Mouse (Mus musculus): Measurements from ENCODE around the gene Gabbr2. TPM values are rescaled to one million over a fixed set of nuclear protein-coding genes. Genes with fewer than 3 reads are reported as not detected.

Gene Gabbr2
- polyA plus RNA-seq, 1 experiment from 2014 or later, result 1.3 TPM

DNA sequence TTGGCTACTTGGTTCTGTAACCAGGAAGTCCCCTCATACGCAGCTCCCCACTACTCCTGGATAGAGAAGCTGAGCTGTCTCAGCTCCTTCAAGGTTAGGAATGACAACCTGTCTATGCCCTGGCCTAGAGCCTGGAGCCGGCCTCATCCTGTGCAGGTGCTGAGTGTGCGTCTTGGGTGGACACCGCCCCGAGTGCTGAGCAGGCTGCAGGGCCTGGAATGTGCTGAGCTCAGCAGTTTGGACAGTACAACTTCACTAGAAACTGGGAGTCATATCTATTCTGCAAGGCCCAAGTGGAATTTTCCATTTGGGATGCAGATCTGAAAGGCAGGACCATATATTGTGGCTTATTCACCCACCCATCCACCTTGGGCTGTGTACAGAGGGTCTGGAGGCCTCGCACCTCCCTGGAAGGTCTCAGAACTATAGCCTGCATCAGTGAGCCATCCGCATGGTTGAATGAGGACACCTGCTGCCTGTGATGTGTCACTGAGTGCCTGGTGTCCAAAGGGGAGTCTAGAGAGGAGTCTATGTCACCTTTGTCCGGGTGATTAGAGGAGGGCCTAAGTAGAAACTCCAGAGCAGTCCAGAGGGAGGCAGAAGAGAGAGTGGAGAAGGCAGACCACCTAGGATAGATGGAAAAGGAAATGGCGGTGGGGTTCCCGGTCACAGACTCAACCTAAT is 165.7 kb downstream of the Gabbr2 start:
- Histone ChIP-seq H3K36me3 (no peaks in the 10 kb centered on the region), H3K4me1 (peaks cover 13% of the 10 kb centered on the region; the same call in 1 of the 2 replicates), H3K4me2 (replicated peaks) (no peak overlapping the region), H3K4me3 (no peak overlapping the region), H3K27me3 (no peaks in the 10 kb centered on the region), H3K9ac (no peak overlapping the region), H3K9me3 (replicated peaks) (no peaks in the 10 kb centered on the region), H3K27ac (no peak overlapping the region)
- no peak for ATAC-seq (ENCODE audit: low FRiP score)
- WGBS, result 80% methylated on average over 10 of the region's 10 CpGs

DNA sequence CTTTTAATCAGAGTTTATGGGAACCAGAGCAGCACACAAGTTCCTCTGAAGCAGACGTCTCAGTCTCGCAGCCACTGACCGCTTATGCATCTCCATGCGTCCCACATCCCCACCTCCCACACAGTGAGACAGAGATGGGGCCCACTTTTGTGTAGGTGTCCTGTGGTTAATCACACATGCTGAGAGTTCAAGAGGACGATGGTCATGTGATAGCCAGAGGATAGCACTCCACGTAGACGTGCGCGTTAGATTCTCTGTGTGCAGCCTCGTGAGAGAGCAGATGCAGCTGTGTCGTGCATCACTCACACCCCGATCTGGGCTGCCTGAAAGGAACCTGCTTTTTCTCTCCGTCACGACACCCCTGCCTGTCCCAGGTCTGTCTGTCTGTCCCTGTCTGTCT is 167.9 kb downstream of the Gabbr2 start:
- H3K4me2 ChIP-seq (replicated peaks), result no peak overlapping the region
- ATAC-seq (ENCODE audit: low FRiP score), result no peak
- H3K36me3 ChIP-seq, result no peaks in the 10 kb centered on the region
- WGBS, result 77% methylated on average over 14 of the region's 14 CpGs
- peaks cover 15% of the 10 kb centered on the region; the same call in 1 of the 2 replicates for H3K4me1 ChIP-seq
- no peaks in the 10 kb centered on the region for H3K27me3 ChIP-seq
- no peak overlapping the region for H3K27ac ChIP-seq
- H3K9ac ChIP-seq, result no peak overlapping the region
- no peak overlapping the region for H3K4me3 ChIP-seq
- no peaks in the 10 kb centered on the region for H3K9me3 ChIP-seq (replicated peaks)

DNA sequence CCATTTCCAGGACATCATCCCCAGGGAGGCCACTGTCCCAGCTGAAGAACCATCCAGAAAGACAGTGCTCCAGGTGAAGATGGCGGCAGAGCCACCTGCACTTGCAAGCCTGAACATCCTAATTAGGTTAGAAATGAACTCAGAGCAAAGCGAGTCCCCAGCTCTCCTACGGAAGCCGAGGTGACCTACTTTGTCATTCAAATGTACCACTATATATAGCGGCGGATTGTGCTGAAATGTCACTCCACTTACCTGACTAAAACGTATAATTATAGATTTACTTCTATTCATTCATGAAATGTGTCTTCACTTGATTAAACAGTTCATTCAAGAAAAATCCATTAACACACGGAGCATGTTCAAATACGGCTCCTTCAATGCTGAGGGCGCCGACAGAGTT is 170.0 kb downstream of the Gabbr2 start:
- WGBS, result 74% methylated on average over 11 of the region's 11 CpGs
- H3K4me2 ChIP-seq (replicated peaks), result no peak overlapping the region
- no peak overlapping the region for H3K9ac ChIP-seq
- peaks cover 7% of the 10 kb centered on the region; the same call in 1 of the 2 replicates for H3K4me1 ChIP-seq
- no peak for ATAC-seq (ENCODE audit: low FRiP score)
- no peak overlapping the region for H3K27ac ChIP-seq
- no peak overlapping the region for H3K4me3 ChIP-seq
- no peaks in the 10 kb centered on the region for H3K27me3 ChIP-seq
- no peaks in the 10 kb centered on the region for H3K9me3 ChIP-seq (replicated peaks)
- H3K36me3 ChIP-seq, result no peaks in the 10 kb centered on the region

DNA sequence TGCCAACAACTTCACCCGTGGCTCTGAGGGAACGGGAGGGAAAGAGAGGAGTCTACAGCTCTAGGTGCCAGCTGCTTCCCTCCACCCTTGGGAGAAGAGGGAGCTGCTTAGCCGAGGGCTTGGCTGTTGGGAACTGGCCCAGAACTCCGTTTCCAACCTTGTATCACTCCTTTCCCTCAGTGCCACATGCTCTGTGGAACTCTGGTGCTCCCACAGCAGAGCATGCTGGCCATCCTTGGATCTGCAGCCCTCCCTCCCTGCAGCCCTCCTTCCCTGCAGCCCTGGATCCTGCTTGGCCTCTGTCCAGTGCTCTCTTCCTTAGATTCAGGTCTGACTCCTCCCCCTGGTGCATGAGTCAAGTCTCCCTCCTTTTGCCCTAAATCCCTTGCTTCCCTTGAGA is 176.7 kb downstream of the Gabbr2 start:
- H3K9me3 ChIP-seq (replicated peaks), result no peaks in the 10 kb centered on the region
- H3K36me3 ChIP-seq, result no peaks in the 10 kb centered on the region
- no peak overlapping the region for H3K27ac ChIP-seq
- no peaks in the 10 kb centered on the region for H3K27me3 ChIP-seq
- no peak overlapping the region for H3K4me2 ChIP-seq (replicated peaks)
- WGBS, result 81% methylated on average over 4 of the region's 4 CpGs
- H3K4me3 ChIP-seq, result no peak overlapping the region
- H3K9ac ChIP-seq, result no peak overlapping the region
- H3K4me1 ChIP-seq, result peaks cover 11% of the 10 kb centered on the region
- ATAC-seq (ENCODE audit: low FRiP score), result no peak

DNA sequence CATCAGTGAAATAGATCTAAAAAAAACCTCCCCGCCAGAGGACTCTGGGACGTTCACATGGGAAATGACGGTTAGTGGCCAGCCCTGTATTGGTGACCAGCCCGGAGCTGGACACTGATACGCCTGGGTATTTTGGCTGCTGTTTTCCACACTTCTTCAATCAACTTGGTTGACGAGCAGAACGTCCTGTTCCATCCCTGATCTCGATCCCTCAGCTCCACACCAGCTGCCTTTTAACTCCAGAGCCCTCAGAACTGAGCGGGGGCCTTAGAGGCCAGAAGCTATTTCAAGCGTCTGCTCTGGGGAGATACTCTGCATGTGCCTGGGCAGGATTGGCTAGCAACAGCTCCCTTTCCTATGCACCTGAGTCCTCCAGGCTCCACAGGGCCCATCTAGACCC is 177.4 kb downstream of the Gabbr2 start:
- Histone ChIP-seq H3K9me3 (replicated peaks) (no peaks in the 10 kb centered on the region), H3K9ac (no peak overlapping the region), H3K4me3 (no peak overlapping the region), H3K4me1 (peaks cover 11% of the 10 kb centered on the region), H3K27ac (no peak overlapping the region), H3K36me3 (no peaks in the 10 kb centered on the region), H3K4me2 (replicated peaks) (no peak overlapping the region), H3K27me3 (no peaks in the 10 kb centered on the region)
- 87% methylated on average over 10 of the region's 10 CpGs for whole genome bisulfite sequencing
- ATAC-seq (ENCODE audit: low FRiP score), result no peak

DNA sequence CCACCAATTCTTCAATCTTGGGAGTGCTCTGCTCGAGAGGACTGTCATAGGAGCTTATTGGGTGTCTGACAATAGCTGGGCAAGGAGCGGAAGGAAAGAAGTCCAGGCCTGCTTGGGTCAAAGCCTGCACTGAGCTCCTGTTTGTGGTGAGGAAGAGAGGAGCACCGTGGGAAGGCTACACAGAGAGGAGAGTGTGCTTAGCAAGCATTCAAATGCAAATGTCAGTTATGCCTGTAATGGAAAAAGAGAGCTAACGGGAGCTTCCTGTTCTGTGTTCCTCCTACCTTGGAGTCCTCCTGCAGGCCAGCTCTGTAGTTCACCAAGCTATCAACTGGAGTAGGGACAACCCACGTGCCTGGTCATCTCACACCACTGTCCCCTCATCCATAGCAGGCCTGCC is 180.5 kb downstream of the Gabbr2 start:
- Histone ChIP-seq H3K36me3 (no peaks in the 10 kb centered on the region), H3K4me1 (peaks cover 4% of the 10 kb centered on the region; the same call in 1 of the 2 replicates), H3K9ac (no peak overlapping the region), H3K27ac (no peak overlapping the region), H3K9me3 (replicated peaks) (no peaks in the 10 kb centered on the region), H3K4me2 (replicated peaks) (no peak overlapping the region), H3K27me3 (no peaks in the 10 kb centered on the region), H3K4me3 (no peak overlapping the region)
- WGBS, result 40% methylated on average over 5 of the region's 5 CpGs
- no peak for ATAC-seq (ENCODE audit: low FRiP score)

DNA sequence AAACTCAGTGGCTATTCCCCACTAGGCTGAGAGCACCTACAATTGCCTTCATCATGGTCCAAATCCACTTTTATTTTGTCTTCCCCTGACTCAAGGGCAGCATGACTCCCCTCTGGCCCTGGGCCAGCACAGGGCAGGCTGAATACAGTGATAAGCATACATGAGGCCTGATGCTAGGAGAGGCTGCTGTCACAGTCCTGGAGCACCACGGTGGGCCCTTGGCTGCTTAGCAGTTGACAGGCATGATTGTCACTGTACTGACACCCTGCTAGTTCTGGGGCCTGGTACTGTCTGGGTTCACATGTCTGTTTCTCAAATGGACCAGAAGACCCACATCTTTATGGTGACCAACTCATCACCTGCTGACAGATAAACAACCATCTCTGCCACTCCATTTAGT is 184.8 kb downstream of the Gabbr2 start:
- no peaks in the 10 kb centered on the region for H3K36me3 ChIP-seq
- ATAC-seq (ENCODE audit: low FRiP score), result no peak
- WGBS, result 70% methylated on average over 1 of the region's 1 CpGs

DNA sequence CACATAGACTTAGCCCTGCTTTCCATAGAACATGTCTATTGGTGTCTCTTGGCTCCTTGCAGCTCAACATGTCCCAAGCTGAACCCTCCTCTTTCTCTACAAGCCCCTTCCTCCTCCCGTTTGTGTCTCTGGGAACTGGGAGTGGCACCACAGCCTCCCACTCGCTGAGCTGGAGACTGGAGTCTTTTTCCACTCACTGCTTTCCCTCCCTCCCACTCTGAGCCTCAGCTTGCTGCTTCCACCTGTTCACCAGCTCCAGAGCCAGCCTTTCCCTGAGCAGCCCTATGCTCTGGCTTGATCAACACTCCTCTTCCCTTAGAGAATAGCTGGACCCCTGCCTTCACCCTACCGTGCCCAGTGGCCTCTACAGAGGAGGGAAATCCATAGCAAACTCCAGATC is 185.8 kb downstream of the Gabbr2 start:
- Histone ChIP-seq H3K27me3 (no peaks in the 10 kb centered on the region), H3K4me3 (no peak overlapping the region), H3K4me1 (no peaks in the 10 kb centered on the region), H3K9me3 (replicated peaks) (no peaks in the 10 kb centered on the region), H3K9ac (no peak overlapping the region), H3K27ac (no peak overlapping the region), H3K36me3 (no peaks in the 10 kb centered on the region), H3K4me2 (replicated peaks) (no peak overlapping the region)
- 67% methylated on average over 3 of the region's 3 CpGs for WGBS
- no peak for ATAC-seq (ENCODE audit: low FRiP score)

More for the DNA sequence above, 184.8 kb downstream of the Gabbr2 start:
- no peaks in the 10 kb centered on the region for H3K9me3 ChIP-seq (replicated peaks)
- H3K4me2 ChIP-seq (replicated peaks), result no peak overlapping the region
- H3K27ac ChIP-seq, result no peak overlapping the region
- no peak overlapping the region for H3K9ac ChIP-seq
- no peaks in the 10 kb centered on the region for H3K27me3 ChIP-seq
- H3K4me3 ChIP-seq, result no peak overlapping the region
- peaks cover 4% of the 10 kb centered on the region; the same call in 1 of the 2 replicates for H3K4me1 ChIP-seq

DNA sequence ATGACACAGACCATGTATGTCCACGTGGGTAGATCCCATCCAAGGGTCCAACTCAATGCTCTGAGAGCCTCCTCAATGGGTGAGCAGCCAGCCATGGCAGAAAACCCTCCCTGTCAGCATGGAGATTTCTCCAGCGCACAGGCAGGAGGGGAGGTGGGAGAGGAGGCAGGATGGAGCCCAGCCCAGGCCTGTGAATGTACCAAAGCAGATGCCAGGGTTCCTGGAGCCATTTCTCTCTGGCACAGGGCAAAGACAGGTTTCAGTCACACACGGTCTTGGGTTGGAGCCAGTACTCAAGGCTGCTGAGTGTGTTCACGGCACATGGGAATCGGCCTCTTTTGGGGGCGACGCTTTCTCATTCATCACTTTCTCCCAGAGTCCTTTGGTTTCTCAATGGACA is 189.3 kb downstream of the Gabbr2 start:
- Histone ChIP-seq H3K27me3 (no peaks in the 10 kb centered on the region), H3K4me3 (no peak overlapping the region), H3K4me1 (peaks cover 5% of the 10 kb centered on the region; the same call in 1 of the 2 replicates), H3K4me2 (replicated peaks) (no peak overlapping the region), H3K27ac (no peak overlapping the region), H3K36me3 (no peaks in the 10 kb centered on the region), H3K9me3 (replicated peaks) (no peaks in the 10 kb centered on the region), H3K9ac (no peak overlapping the region)
- ATAC-seq (ENCODE audit: low FRiP score), result no peak
- WGBS, result 89% methylated on average over 7 of the region's 7 CpGs

DNA sequence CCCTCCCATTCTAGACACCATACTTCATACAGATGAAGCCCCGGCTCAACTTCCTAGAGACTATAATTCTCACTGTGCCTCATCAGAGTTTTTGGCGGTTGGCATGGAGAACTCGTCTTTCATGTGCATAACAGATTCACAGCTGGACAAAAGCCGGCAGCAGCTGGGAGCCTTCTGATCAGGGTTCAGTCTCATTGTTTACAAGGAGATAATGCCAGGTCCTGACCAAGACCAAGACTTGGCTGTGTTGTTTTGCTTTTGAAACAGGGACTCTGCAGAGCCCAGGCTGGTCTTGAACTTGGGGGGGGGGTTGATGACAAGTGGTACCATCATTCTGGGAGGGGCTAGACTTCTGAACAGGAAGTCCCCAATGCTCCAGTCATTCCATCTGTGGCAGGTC is 191.8 kb downstream of the Gabbr2 start:
- no peak overlapping the region for H3K27ac ChIP-seq
- 25% methylated on average over 4 of the region's 4 CpGs for WGBS
- no peak overlapping the region for H3K4me3 ChIP-seq
- H3K27me3 ChIP-seq, result no peaks in the 10 kb centered on the region
- peaks cover 5% of the 10 kb centered on the region; the same call in 1 of the 2 replicates for H3K4me1 ChIP-seq
- H3K4me2 ChIP-seq (replicated peaks), result no peak overlapping the region
- H3K9me3 ChIP-seq (replicated peaks), result no peaks in the 10 kb centered on the region
- no peak overlapping the region for H3K9ac ChIP-seq
- no peaks in the 10 kb centered on the region for H3K36me3 ChIP-seq
- no peak for ATAC-seq (ENCODE audit: low FRiP score)

DNA sequence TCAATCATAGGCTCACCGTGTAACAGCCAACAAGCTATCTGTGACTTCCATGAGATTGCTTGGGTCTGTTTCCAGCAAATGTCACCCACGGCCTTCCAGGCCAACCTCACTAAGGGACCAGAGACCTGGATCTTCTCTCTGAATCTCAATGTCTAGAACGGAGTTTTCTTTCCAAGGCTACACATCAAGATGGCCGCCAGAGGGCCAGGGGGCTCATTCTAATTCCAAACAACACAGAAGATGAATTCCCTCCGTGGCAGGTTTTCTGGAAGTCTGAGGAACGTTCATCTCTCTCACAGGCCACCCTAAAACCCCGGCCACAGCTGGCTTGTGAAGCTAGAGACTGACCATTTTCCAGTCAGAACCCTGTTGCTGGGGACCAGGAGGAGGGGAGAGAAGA is 196.0 kb downstream of the Gabbr2 start:
- Histone ChIP-seq H3K27me3 (no peaks in the 10 kb centered on the region), H3K4me2 (replicated peaks) (no peak overlapping the region), H3K27ac (no peak overlapping the region), H3K9ac (no peak overlapping the region), H3K36me3 (no peaks in the 10 kb centered on the region), H3K9me3 (replicated peaks) (no peaks in the 10 kb centered on the region), H3K4me3 (no peak overlapping the region), H3K4me1 (peaks cover 8% of the 10 kb centered on the region; the same call in 1 of the 2 replicates)
- 59% methylated on average over 7 of the region's 7 CpGs for WGBS
- ATAC-seq (ENCODE audit: low FRiP score), result no peak

DNA sequence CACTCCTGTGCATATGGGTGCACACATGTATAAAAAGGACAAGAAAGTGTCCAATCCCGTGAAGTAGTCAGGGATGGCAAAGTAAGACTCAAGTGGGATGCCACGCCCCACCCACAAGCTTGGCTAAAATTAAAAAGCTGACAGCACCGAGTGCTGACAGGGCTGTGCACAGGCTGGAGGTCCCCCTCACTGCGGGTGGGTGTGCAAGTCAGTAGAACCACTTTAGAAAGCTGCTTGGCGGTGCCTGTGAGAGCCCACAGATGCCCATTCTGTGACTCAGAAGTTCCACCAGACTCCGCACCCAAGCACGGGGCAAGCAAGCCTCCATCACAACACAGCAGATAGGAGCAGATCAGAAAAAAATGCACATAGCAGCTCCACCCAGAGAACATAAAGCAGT is 197.1 kb downstream of the Gabbr2 start:
- no peaks in the 10 kb centered on the region for H3K9me3 ChIP-seq (replicated peaks)
- H3K4me3 ChIP-seq, result no peak overlapping the region
- H3K9ac ChIP-seq, result no peak overlapping the region
- no peak overlapping the region for H3K27ac ChIP-seq
- H3K4me2 ChIP-seq (replicated peaks), result no peak overlapping the region
- no peaks in the 10 kb centered on the region for H3K36me3 ChIP-seq
- no peaks in the 10 kb centered on the region for H3K27me3 ChIP-seq
- ATAC-seq (ENCODE audit: low FRiP score), result no peak
- WGBS, result 89% methylated on average over 7 of the region's 7 CpGs
- peaks cover 6% of the 10 kb centered on the region; the same call in 1 of the 2 replicates for H3K4me1 ChIP-seq

DNA sequence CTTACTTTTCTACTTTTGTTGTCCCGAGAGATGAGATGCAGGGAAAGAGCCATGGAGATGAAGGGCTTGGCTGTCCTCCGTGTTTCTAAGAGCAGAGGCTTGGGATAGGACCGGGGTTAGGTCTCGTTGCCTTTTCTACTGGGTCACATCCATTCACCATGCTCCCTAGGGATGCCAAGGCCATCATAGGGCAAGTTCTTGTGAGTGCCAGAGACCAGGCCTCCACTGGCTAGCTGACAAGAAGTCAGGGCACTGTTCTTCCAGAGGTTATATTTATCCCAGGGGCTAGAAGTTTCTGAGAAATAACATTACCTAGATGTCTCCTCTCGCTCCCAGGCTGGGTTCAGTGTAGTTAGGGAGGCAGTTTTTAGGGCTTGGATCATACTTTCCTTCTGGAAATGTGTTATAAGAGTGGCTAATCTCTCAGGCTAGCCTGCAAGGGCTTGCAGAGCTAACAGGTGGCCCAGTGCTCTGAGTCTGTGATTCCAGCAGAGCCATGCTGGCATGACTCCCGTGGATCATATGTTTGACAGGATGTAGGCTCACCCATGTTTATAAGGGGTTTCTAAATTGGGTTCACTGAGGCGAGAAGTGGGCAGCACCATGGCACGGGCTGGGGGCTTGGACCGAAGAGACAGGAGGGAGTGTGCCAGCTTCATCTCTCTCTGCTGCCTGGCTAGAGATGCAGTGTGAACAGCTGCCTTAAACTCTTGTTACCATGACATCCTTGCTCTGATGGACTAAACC is 199.2 kb downstream of the Gabbr2 start:
- Histone ChIP-seq H3K36me3 (no peaks in the 10 kb centered on the region), H3K4me1 (peaks cover 6% of the 10 kb centered on the region; the same call in 1 of the 2 replicates), H3K4me3 (no peak overlapping the region), H3K27ac (no peak overlapping the region), H3K4me2 (replicated peaks) (no peak overlapping the region), H3K27me3 (no peaks in the 10 kb centered on the region), H3K9me3 (replicated peaks) (no peaks in the 10 kb centered on the region), H3K9ac (no peak overlapping the region)
- 89% methylated on average over 9 of the region's 9 CpGs for WGBS
- ATAC-seq (ENCODE audit: low FRiP score), result no peak

All from hindbrain, embryonic 12.5 days (tissue).